Mouse (Mus musculus): Measurements from ENCODE around the gene Hdac7. TPM values are rescaled to one million over a fixed set of nuclear protein-coding genes. Genes with fewer than 3 reads are reported as not detected.

The Hdac7 gene
- total RNA-seq, 1 experiment from 2014 or later = 60.1 TPM

DNA sequence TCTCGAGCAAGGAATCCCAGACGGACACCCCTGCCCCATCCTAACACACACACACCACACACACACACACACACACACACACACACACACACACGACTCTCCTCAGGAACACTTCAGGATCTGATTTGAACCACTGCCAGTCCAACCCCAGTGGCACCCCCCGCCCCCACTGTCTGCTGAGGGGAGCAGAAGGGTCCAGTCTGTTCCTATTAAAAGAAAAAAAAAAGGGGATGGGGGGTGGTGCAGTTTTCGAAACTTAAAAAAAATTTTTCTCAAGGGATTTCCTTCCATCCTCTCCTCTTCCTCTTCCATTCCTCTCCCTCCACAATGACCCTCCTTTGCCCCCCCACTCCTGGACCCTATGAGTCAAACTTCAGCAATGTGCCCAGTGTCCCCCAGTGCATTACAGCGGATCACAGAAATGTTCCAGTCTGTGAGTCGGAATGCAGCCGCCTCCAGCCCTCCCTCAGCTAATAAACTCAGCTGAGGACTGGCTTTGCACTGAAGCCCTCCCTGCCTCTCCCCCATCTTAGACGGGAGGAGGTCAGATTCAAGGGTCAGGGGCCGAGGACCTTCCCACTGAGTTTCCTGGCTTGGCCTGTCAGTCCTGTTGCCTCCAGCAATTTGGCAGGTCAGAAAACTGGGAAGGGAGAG, 12.2 kb downstream of the Hdac7 start:
- peak; percentile 71 for DNase-seq

DNA sequence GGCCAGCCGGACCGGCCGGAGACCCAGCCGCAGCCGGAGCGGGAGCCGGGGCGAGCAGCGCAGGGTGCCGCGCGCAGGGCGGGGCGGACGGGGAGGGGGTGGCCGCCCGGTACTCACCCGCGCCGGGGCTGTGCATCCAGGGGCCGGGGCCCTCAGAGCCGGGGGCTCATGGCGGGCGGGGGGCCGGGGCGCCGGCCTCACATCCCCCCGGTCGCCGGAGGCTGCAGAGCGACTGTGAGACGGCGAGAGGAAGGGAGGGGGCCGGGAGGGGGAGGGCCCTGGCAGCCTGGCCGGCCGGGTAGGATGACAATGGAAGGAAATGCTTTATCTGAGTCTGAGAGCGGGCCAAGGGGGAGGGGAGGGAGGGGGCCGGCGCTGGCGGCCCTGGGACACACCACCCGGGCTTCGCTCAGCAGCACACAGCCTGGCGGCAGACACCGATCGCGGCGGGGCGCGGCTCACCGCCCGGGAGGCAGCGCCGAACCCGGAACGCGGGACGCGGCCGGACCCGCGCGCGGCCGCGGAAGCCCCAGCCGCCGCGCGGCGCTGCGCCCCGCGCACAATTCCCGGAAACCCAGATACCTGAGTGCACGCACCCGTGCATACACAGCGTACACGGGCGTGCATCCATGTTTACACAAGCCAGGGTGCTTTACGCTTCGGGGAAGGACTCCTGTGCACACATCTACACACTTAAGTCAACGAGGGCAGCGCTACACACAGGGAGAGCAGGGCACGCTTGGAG, 12.9 kb downstream of the Hdac7 start:
- DNase-seq = peak; percentile 85

DNA sequence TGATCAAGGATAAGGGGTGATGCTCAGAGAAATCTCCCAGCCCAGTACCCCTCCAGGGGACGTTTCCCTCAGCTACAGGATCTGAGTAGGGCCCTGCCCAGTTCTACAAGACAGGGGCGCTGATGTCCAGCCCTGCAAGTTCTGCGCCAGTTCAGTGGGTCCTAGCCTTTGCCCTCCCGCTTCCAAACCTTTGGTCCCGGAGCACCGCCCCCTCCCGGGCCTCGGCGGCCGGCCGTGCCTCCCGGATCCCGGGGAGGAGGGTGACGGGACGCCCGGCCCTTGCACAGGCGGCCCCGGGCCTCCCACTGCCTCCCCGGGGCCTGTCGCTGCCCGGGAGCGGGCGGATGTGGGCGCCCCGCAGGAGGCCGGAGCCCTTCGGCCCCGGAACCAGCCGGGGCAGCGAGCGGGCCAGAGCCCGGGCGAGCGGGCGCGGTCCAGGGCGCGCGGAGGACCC, 13.5 kb downstream of the Hdac7 start:
- peak; percentile 75 for DNase-seq

DNA sequence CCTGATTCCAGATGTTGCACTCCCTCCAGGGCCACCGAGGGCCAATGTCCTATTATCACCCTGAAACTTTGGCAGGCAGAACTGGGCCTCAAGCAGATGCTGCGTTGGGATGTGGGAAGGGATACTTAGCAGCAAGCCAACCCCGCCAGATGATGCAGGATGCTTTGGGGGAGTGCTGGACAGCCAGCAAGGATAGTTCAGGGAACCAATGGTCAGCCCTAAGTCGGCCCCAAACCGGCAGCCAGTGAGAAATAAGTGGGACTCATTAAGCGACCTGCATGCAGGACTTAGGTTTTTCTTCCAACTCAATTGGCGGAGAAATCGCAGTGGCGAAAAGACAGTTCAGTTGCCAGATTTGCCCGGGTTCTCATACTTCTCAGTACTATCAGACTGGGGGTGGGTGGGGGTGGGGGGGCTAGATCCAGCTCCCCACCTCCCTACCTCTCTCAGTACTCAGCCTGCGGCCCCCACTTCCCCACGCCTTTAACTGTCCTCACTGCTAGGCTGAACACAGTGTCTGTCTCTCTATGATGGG, 14.0 kb downstream of the Hdac7 start:
- no peak for DNase-seq

DNA sequence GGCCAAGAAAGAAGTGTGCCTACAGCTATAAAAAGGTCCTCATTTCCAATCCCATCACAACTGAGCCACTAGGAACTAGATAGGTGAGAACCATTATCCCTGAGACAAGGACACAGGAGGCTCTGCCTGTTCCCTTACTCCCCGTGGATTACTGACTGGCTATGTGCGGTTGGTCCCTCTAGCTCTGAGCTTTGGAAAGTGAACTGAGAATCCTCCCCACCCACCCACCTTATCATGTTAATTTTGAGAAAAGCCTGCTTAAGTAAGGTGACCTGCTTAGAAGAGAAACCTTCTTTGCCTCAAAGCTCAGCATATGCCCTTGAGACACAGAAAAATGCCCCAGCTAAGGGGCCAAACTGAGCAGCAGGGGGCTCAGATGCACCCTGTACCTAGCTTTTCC, 14.9 kb downstream of the Hdac7 start:
- no peak for DNase-seq

DNA sequence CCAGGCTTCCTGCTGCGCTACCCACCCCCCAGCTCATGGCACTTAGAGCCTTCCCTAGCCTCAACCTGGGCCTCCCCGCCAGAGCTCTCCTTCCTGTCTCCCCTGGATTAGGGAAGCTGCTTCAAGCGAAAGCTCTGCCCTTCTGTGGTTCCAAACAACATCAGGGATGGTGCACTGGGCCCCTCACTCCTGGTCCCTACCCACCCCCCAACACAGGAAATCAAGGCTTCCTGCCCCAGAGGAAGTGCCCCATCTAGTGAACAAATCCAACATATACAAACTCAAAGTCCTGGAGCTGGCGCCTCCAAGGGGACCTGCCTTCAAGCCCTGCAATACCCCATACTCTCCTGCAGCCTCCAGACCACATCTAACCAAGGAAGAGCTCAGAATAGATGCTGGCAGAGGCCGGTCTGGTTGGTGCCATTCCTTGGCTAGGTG, 15.4 kb downstream of the Hdac7 start:
- DNase-seq = no peak

DNA sequence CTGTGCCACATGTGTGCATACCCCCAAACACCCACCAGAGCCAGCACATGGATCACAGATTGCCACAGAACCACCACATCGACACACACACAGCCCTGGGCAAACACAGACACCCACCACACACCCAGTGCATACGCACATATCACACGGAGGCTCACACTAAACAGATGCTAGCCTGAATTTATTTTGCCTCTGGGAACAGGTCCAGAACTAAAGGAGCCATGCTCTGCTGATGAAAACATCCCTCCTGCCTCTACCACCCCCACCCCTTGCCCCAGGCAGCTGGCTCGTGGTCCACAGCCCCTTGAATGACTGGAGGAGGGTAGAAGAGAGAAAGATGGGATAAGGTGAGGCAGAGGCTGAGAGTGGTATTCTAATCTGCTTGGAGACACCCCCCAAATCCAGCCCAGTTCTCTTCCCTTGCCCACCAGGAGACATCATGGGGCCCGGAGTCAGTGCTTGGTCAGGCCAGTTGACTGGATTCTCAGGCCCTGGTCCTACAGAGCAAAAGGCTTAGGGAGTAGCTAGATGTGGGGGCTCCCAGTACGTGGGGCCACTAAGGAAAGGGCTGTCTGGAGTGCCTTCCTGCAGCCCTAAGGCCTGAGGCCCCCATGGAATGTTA, 16.0 kb downstream of the Hdac7 start:
- no peak for DNase-seq

DNA sequence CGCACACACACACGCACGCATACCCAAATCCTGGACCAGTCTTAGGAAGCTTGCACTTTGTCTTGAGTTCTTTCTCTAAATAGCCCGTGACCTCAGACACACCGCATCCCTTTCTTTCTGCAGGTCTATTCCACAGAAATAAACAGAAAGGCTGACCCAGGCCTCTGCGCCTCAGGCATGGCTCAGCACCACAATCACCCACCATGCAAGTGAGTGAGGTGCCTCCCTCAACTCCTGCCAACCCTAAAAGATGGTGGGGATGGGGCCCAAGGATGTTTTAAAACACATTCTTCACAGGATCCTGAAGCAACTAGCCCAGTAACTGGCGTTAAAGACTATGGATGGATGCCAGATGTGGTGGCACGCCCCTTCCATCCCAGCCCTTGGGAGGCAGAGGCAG, 16.9 kb downstream of the Hdac7 start:
- DNase-seq = no peak

DNA sequence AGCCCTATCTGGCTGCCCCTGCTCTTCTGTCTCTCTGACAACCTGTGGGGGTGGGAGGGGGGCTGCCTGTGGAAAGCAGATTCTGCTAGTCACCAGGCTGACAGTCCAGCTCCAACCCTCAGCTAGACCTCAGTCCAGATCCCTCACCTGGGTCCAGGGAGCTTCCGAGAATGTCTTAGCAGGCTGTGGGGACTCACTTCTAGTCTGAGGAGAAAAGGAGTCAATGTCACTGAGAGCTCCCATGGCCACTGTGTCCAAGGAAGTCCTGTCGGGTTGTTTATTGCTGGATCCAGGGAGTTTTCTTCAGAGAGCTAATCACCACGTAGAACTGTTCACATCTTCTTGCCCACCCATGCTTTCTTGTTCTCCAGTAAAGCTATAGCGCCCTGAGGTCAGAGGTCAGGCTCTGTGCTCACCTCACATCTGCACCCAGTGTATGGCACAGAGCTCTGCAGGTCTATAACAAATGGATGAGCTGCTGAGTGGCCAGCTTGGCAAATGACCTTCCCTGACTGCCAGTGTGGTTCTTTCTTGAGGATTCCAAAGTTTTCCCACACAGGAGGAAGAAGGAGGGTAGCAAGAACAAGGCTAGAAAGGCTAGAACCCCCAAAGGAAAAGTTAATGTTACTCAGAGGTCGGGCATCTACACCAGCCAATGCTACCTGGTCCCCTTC, 17.6 kb downstream of the Hdac7 start:
- DNase-seq = no peak

DNA sequence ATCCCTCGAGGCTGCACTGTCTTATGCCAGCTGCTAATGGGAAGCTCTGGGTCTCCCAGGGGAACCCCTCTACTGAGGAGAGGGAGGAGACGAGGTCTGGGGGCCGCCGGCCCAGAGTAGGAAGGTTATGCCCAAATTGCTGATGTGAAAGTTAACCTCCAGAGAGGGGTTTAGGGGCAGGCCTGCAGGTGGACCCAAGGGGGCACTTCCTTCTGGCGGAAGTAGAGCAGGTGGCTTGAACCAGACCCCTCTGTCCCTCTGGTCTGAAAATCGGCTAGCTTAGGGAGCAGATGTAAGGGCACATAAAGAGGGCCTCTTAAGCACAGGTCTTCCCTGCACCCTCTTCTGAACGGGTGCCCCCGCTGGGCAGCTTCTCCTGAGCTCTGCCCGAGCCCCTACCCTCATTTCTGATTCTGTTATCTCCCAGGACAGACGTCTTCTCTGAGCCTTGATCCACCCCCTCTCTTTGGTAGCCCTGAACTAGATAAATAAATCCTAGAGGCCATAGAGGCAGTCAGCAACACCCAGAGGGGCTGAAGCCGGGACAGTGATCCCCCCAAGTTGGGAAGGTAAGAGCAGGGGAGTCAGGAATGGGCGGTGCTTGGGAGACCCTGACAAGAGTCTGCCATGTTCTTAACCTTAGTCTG, 18.2 kb downstream of the Hdac7 start:
- no peak for DNase-seq

DNA sequence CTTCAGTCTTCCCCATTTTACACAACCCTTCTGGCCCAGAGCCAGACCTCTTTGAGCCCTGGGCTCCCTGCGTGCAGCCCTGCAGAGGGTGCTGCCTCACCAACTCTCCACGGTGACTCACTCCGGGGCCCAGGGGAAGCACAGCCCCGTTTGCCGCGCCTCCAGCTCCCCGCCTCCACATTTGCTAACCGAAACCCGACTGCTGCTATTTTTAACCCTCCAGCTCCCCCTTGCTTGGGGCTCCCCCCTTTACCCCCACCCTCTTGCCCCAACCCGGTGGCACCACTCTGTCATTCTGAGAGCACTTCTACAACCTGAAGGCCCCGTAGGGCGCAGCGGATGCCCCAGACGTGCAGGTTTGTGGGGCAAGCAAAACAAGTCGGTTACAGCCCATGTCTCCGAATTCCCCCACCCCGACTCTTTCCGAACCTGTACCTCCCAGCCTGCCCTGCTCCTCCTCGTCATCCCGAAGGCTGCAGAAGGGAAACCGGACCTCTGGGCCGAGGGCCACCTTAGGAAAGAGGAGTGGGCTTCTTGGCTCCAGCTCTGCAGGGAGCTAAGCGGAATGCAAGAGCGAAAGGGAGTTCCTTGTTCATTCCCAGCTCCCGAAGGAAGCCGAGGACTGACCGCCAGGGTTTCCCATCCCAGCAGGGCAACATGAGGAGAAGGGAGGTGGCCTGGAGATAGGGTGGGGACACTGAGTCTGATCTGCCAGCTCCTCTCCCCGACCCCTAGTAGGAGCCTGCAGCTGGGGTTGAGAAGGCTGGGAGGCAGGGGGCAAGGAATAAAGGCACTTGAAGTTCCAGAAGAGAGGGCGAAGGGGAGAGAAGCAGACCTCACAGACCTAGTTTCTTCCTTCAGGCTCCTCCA, 19.0 kb downstream of the Hdac7 start:
- DNase-seq = peak; percentile 97

DNA sequence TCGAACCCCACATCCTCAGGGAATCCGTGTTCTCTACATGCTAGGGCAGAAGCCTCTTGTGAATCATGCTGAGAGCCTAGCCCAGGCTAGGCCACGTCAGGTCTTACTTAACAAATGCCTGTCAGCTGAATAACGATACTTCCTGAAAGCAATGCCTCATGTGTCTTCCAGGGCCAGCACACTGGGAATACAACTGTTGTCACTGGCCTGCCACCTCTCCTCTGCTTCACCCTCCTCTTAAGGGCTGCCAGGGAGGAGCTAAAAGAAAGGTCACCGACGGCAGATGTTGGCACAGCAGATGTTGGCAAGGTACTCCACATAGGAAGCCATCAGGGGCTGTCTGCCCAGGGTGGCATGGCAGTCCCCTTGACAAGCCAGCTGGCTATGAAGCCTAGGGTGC, 20.3 kb downstream of the Hdac7 start:
- DNase-seq = peak; percentile 80

DNA sequence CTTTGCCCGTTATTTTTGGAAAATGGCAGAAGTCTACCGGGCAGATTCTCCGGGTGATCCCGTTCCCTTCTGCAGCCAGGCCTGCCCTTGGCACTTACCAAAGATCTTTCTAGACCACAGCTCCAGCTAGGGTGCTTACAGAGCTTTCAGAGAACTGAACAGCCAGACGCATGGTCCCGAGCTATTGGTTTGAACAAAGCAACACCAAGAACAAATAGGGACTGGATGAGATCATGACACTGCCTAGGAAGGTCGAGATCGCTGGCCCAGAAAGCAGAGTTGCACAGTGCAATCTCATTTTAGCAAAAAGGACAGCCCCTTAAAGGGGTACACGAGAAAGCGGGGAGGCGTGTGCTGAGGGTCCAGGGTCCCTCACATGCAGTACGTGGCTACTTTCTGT, 20.8 kb downstream of the Hdac7 start:
- no peak for DNase-seq

DNA sequence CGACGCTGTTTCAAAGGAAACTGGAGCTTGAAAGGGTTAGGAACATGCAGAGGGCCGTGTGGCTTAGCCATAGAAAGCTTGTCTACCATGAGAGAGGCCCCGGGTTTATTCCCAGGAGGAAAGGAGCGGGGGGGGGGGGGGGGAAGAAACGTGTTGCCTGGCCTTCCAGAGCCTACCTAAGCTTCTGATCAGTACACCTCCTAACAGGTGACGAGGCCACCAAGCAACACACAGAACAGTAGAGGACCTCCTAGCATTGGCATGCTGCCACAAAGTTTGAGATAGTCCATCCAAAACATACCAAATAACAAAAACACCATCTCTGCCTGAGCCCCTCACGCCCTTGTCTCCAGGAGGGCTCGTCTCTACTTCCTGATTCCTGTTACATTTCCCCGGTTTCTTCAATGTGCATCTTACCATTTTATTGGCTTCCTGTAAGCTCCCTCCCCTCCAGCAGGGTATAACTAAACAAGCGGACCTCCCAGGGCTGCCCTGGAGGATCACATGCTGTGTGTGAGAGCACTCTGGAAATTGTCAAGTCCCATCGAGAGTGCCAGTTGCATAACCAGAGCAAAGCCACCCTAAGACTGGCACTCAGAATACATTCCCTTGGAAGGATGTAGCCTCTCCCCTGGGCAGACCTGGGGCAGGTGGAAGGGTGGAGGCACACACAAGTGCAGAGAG, 21.6 kb downstream of the Hdac7 start:
- DNase-seq = no peak

DNA sequence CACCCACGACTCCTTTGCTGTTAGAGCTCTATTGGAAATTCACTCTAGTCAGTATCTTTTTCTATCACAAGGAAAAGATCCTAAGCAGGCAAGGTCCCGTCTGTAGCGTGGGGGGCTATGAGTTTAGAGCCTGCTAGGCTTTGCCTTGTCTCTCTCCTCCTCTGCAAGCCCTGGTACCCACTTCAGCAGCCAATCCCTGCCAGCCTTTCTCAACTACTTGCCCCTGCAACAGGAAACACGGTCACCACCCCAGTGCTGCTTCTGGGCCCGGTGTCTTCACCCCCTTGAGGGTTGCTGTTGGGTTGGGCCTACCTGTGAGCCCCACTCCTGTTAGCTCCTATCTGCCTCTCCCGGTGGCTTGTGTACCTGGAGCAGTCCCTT, 22.3 kb downstream of the Hdac7 start:
- no peak for DNase-seq

DNA sequence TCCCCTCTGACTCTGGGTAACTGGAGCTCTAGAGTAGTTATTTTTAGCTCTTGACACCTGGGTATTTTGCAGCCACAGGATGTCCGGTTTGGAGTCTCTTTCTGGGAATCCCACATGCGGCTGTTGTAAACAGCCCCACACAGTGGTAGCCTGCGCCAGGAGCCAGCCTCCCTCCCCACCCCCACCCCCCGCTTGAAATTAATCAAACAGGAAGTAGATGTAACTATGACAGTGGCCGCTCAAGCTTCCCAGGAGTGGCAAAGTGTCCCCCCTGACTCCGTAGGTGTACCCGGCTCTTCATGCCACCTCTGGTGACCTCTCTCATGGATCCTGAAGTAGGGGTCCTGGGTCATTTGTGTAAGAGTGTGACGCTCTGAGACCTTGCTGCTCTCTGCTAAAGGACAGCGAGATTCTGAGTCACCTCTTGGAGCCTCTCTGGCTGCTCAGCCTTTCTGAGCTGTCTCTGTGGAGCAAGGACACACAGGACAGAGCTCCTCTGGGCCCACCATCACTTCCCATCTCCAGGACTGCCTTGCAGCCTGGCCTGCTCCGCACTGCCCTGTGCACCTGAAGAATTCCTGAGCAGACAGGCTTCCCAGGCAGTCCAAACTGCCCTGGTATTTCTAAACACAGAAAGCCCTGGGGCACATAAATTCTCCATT, 22.9 kb downstream of the Hdac7 start:
- DNase-seq = peak; percentile 77

DNA sequence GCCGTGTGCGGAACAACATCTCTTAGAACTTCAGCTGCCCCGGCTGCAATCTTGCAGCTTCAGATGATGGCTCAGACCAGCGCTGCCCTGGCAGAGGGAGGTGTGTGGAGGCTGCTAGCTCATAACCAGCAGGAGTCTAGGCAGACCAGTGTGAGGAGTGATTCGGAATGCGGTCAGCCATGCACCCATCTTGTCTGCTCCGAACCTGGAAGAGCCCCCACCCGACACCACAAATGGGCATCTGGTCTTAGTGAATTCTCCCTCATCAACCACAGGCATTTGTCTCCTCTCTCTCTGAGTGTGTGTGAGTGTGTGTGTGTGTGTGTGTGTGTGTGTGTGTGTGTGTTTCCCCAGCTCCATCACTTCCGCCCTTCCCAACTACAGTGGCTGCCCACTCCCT, 24.4 kb downstream of the Hdac7 start:
- peak; percentile 1 for DNase-seq

DNA sequence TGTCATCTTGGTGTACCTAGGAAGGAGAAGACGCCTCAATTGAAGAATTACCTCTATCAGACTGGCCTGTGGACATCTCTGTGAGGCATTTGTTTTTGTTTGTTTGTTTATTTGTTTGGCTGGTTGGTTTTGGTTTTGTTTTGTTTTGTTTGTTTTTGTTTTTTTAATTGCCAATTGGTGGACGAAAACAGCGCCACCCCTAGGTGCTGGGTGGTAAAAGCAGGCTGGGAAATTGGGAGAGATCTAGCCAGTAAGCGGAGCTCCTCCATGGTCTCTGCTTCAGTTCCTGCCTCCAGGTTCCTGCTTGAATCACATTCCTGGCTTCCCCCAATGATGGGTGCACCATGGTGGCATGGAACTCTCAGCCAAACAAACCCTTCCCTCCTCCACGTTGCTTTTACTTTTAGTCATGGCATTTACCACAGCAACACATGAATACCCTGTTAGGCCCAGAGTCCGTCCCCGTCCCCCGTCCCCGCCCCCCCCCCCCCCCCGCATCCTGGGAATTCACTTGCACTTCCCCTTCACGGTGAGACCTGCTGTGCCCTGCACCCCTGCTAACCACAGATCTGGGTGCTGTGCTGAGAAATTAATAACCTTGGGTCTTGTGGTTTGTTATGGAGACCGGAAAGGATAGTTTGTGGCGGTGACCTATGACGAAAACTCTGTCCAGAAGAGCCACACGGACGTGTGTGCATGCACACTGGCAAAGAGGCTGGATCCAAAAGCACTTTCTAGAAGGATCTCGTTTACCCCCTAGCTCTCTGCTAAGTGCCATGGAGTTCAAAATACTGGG, 27.9 kb downstream of the Hdac7 start:
- DNase-seq = no peak

DNA sequence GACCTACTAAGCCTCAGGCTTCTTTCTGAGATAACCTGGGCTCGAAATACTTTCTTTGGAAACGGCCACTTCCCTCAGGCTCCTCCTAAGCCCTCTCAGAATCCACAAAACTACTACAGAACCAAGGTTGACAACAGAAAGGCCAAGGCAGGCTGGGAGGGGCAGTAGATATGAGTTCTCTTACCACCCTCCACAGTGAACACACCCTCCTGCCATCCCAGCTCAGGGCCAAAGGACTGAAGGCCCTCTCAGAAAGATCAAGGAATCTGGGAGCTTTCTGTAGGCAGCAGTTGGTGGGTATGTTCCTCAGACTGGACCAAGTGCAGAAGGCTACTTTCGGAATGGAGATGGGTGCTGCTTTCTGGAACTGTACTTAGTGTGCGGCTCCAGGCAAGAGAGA, 29.0 kb downstream of the Hdac7 start:
- DNase-seq = peak; percentile 73

Measured in adrenal gland, postnatal 14 days (tissue).